Mouse (Mus musculus) liver, embryonic 16.5 days (tissue): Measurements from ENCODE around the gene Cacna1e. TPM values are rescaled to one million over a fixed set of nuclear protein-coding genes. Genes with fewer than 3 reads are reported as not detected.

Source experiments
- ATAC-seq: fragments of 200-750 bp; cut with Nextera tagmentation; 2 replicates; pipeline ENCODE4 v1.8.0; 2017; ENCODE audit warnings: low read depth, mild to moderate bottlenecking, moderate number of reproducible peaks, moderate library complexity
- H3K27ac ChIP-seq: fragments of 300-500 bp; sonication (generic); 2 replicates; pipeline ENCODE4 v1.5.1; 2014; ENCODE audit warnings: mild to moderate bottlenecking, low read length
- H3K27me3 ChIP-seq: fragments of 300-500 bp; sonication (generic); 2 replicates; pipeline ENCODE4 v1.6.1; 2014; ENCODE audit warnings: low read depth, low read length, mixed read lengths; ENCODE audit not compliant: control insufficient read depth, insufficient read depth
- H3K36me3 ChIP-seq: fragments of 300-500 bp; sonication (generic); 2 replicates; pipeline ENCODE4 v1.6.1; 2014; ENCODE audit warnings: mild to moderate bottlenecking; ENCODE audit not compliant: control insufficient read depth, insufficient read depth
- H3K4me1 ChIP-seq: fragments of 300-500 bp; sonication (generic); 2 replicates; pipeline ENCODE4 v1.6.1; 2014; ENCODE audit warnings: low read depth, low read length, mixed read lengths; ENCODE audit not compliant: control insufficient read depth
- H3K4me2 ChIP-seq: fragments of 300-500 bp; sonication (generic); 2 replicates; pipeline ENCODE4 v1.6.1; 2014; ENCODE audit warnings: low read depth, low read length, mixed read lengths
- H3K4me3 ChIP-seq: fragments of 300-500 bp; sonication (generic); 2 replicates; pipeline ENCODE4 v1.5.1; 2014; ENCODE audit warnings: low read depth, mild to moderate bottlenecking, low read length
- H3K9ac ChIP-seq: fragments of 300-500 bp; sonication (generic); 2 replicates; pipeline ENCODE4 v1.6.1; 2014; ENCODE audit warnings: low read depth, low read length
- H3K9me3 ChIP-seq: fragments of 300-500 bp; sonication (generic); replicated peaks from 2 replicates; pipeline ENCODE4 v1.6.1; 2016; ENCODE audit warnings: low read length; ENCODE audit not compliant: control insufficient read depth
- WGBS: fragments of 180-500 bp; shearing (Covaris S2); extraction: QIAGEN DNeasy Blood & Tissue Kit; methylation state at CpG from one replicate; pipeline ENCODE4 v1.1.7; 2014; ENCODE audit not compliant: insufficient replicate concordance; 5-methylcytosine and 5-hydroxymethylcytosine counted together
- polyA plus RNA-seq: library from polyadenylated mRNA; unstranded; fragments of >200 nt; fragmentation: Nextera tagmentation; extraction: Ambion mirVana; gene quantifications from 2 replicates; pipeline ENCODE4 v1.2.1, GENCODE M21; 2015

The Cacna1e gene
- polyA plus RNA-seq, 1 experiment from 2014 or later: 0.05 TPM

DNA sequence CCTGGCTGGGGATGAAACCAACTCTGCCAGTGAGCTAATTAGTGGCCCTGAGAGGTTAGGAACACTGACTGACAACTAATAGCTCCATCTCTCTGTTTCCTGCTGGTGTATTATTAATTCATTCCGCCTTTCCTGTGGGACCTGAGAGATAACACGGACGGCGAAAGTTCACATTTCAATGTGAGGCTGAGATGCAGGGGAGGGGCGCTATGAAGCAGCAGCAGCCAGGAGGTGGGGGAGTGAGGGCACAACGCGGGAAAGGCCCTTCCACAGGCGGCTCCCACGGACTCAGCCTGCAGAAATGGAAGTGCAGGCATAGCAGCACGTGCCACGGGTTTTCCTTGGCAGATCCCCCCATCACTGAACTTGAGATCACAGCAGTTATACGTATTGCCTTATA lies 99.4 kb downstream of the Cacna1e start:
- H3K4me2 ChIP-seq: no peak overlapping the region
- H3K27ac ChIP-seq: no peak overlapping the region
- H3K4me3 ChIP-seq: no peak overlapping the region
- H3K36me3 ChIP-seq: no peaks in the 10 kb centered on the region
- 26% methylated on average over 12 of the region's 12 CpGs for WGBS
- H3K9ac ChIP-seq: no peak overlapping the region
- no peaks in the 10 kb centered on the region for H3K9me3 ChIP-seq
- no peaks in the 10 kb centered on the region for H3K4me1 ChIP-seq
- ATAC-seq: no peak
- no peaks in the 10 kb centered on the region for H3K27me3 ChIP-seq

DNA sequence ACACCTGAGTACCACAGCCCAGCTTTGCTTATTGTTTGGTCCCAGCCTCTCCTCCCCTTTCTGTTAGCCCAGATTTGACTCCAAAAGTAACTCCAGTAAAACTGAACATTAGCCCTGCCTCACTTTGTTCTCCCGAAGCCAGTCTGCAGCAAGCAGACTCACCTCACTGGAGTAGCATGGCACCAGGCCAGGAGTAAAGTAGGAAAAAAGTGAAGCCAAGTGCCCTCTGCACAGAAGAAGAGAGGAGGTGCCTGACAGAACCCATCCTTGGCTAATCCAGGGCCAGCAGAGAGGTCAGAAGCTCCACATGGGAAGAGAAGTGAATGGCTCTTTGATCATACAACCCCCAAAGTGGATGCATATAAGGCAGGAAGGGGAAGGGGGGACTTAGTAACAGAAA lies 100.8 kb downstream of the Cacna1e start:
- Histone ChIP-seq H3K4me2 (no peak overlapping the region), H3K4me3 (no peak overlapping the region), H3K27ac (no peak overlapping the region), H3K9ac (no peak overlapping the region), H3K27me3 (no peaks in the 10 kb centered on the region), H3K9me3 (no peaks in the 10 kb centered on the region), H3K36me3 (no peaks in the 10 kb centered on the region), H3K4me1 (no peaks in the 10 kb centered on the region)
- WGBS: 66% methylated on average over 1 of the region's 1 CpGs
- no peak for ATAC-seq

DNA sequence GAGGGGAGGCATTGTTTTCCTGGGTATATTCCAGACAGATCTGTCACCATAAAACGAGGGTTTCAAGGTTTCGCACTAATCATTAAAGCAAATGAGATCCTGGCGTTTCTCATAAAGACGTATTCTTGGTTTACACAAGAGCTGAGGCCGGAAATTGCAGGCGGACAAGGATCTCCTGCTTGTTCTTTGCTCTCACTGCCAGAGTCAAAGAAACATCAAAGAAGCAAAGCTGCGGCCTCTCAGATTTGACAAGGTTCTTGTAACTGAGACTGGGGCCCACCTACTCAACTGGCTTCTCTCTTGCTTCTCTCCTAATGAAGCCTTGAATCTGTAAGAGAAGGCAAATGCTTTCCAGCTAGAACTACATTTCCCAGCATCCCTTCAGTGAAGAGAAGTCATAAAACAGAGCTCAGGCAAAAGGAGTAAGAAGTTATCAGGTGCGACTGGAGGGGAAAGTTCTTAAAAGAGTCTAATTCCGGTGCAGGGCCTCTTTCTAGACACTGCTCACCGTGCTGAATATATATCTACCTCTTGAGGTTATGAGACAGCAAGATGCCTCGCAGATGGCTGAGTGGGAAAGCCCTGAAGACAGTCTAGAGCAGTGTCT lies 104.3 kb downstream of the Cacna1e start:
- H3K27me3 ChIP-seq: no peaks in the 10 kb centered on the region
- H3K4me2 ChIP-seq: no peak overlapping the region
- no peaks in the 10 kb centered on the region for H3K36me3 ChIP-seq
- no peaks in the 10 kb centered on the region for H3K9me3 ChIP-seq
- H3K4me3 ChIP-seq: no peak overlapping the region
- WGBS: 53% methylated on average over 11 of the region's 11 CpGs
- no peak overlapping the region for H3K27ac ChIP-seq
- H3K4me1 ChIP-seq: no peaks in the 10 kb centered on the region
- no peak for ATAC-seq
- H3K9ac ChIP-seq: no peak overlapping the region

DNA sequence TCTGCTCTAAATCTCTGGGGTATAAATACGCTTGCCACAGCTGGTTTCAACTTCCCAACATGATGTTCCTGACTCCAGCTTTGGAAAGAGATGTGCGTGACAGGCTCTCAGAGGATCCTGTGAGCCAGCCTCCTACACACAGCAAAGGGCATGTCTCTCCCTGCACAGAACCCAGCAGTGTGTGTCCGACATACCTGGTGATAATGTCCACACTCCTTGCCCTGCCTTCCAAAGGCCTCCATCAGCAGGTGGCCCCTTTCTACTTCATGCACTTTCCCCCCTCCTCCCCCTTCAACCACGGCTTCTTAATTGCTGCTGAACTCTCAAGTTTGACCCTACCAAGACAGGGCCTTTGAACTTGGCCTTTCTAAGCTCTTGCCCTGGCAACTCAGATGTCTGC lies 108.0 kb downstream of the Cacna1e start:
- no peak overlapping the region for H3K4me2 ChIP-seq
- ATAC-seq: no peak
- H3K27ac ChIP-seq: no peak overlapping the region
- H3K36me3 ChIP-seq: no peaks in the 10 kb centered on the region
- H3K4me3 ChIP-seq: no peak overlapping the region
- 51% methylated on average over 4 of the region's 4 CpGs for WGBS
- H3K4me1 ChIP-seq: no peaks in the 10 kb centered on the region
- no peaks in the 10 kb centered on the region for H3K9me3 ChIP-seq
- no peak overlapping the region for H3K9ac ChIP-seq
- no peaks in the 10 kb centered on the region for H3K27me3 ChIP-seq

DNA sequence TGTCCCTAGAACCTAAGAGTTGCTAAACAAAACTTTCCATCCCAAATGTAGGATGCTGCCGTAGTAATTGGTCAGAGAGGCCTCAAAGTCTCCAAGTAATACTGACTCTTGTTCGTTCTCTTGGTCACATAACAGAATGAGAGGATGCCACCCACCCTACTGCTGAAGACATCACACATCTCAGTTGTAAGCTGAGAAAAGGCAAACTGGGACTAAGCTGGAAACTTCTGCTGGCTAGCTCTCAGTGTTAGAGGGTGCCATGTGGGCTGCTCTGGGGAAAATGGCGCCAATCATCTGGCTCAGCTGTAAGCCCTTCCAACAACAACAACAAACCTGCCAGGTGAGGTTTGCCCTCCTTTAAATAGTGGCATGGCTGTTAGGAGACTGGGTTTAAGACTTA lies 109.8 kb downstream of the Cacna1e start:
- H3K9me3 ChIP-seq: no peaks in the 10 kb centered on the region
- H3K4me2 ChIP-seq: no peak overlapping the region
- WGBS: 65% methylated on average over 3 of the region's 3 CpGs
- no peak overlapping the region for H3K4me3 ChIP-seq
- no peaks in the 10 kb centered on the region for H3K4me1 ChIP-seq
- H3K27ac ChIP-seq: no peak overlapping the region
- H3K9ac ChIP-seq: no peak overlapping the region
- H3K36me3 ChIP-seq: no peaks in the 10 kb centered on the region
- ATAC-seq: no peak
- H3K27me3 ChIP-seq: no peaks in the 10 kb centered on the region

DNA sequence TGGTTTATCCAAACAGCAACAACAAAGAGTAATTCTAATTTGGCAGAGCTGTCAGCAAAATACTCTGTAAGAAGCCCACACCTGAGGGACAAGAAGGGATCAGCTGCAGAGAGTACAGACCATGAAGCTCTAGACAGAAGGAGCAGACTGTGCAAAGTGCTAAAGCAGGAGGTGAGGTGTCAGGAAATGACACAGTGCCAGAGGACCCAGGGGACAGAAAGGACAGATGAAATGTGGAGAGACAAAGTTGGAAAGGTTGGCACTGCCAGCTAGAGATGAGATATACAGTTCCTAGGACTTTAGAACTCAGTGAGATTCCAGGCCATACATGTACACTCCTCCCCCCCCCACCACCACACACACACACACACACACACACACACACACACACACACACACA lies 113.2 kb downstream of the Cacna1e start:
- H3K27me3 ChIP-seq: no peaks in the 10 kb centered on the region
- no peak overlapping the region for H3K27ac ChIP-seq
- H3K4me2 ChIP-seq: no peak overlapping the region

DNA sequence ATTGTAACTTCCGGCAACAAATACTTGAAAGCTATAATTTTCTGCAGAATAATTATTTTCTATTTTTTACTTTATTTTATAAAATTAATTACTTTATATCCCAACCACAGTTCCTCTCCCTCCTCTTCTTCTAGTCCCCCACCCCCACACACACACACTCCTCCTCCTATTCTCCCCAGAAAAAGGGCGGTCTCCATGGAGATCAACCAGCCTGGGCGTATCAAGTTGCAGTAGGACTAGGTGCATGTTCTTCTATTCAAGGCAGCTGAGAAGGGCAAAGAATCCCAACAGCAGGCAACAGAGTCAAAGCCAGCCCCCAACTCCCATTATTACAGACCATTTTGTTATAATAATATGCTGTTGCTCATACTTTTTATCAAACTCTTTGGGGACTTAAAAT lies 113.8 kb downstream of the Cacna1e start:
- no peaks in the 10 kb centered on the region for H3K4me1 ChIP-seq
- ATAC-seq: no peak
- H3K4me3 ChIP-seq: no peak overlapping the region
- H3K9ac ChIP-seq: no peak overlapping the region
- no peaks in the 10 kb centered on the region for H3K27me3 ChIP-seq
- H3K4me2 ChIP-seq: no peak overlapping the region
- 56% methylated on average over 3 of the region's 3 CpGs for WGBS
- no peak overlapping the region for H3K27ac ChIP-seq
- H3K9me3 ChIP-seq: no peaks in the 10 kb centered on the region
- H3K36me3 ChIP-seq: no peaks in the 10 kb centered on the region

More for the DNA sequence above, 113.2 kb downstream of the Cacna1e start:
- Histone ChIP-seq H3K4me3 (no peak overlapping the region), H3K9me3 (no peaks in the 10 kb centered on the region), H3K9ac (no peak overlapping the region), H3K4me1 (no peaks in the 10 kb centered on the region), H3K36me3 (no peaks in the 10 kb centered on the region)
- ATAC-seq: no peak

DNA sequence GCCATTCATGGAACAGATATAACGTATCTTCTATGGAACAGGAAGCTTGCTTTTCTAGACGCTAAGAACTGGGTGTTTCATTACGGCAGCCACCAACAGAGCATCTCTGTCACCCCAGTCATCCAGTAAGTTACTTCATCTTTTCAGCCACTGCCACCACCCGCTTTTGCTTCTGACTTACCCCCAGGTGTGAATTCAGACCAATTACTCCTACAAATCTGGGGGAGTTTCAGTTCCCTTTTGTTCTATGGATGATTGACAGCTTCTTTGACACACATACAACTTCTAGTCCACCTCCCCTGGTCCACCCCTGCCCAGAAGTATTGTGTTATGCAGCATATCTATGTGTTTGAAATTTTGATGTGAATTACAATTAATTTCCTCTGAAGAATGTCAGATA lies 121.2 kb downstream of the Cacna1e start:
- Histone ChIP-seq H3K9ac (no peak overlapping the region), H3K36me3 (no peaks in the 10 kb centered on the region), H3K4me1 (no peaks in the 10 kb centered on the region), H3K9me3 (no peaks in the 10 kb centered on the region), H3K27me3 (no peaks in the 10 kb centered on the region), H3K4me2 (no peak overlapping the region), H3K4me3 (no peak overlapping the region), H3K27ac (no peak overlapping the region)
- no peak for ATAC-seq
- 61% methylated on average over 4 of the region's 4 CpGs for WGBS

DNA sequence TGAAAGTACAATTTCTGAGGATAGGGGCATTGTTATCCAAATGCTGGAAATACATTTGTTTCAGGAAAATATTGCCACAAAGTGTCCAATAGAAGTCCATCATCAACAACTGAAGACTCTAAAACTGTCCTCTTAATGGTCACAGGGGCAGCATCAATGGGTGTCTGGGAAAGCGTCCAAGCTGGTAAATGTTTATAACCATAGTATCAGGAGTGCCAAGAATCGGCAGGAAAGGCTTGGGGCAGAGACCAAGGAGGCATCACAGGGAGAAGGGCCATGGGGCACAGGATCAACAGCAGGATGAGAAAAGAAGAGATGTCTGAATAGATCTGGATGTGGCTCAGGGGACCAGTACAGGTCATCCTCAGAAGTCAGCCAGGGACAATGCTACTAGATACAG lies 132.2 kb downstream of the Cacna1e start:
- Histone ChIP-seq H3K4me1 (no peaks in the 10 kb centered on the region), H3K27me3 (no peaks in the 10 kb centered on the region), H3K36me3 (no peaks in the 10 kb centered on the region), H3K9me3 (no peaks in the 10 kb centered on the region), H3K27ac (no peak overlapping the region), H3K4me3 (no peak overlapping the region), H3K9ac (no peak overlapping the region), H3K4me2 (no peak overlapping the region)
- ATAC-seq: no peak
- WGBS: 48% methylated on average over 2 of the region's 2 CpGs
